Comparison of ENCODE assay signal across 7 mouse cellular contexts in genomic region chr4:94613972-94614626, GRCm38 (mm10). TPM values are rescaled to one million over a fixed set of nuclear protein-coding genes. Genes with fewer than 3 reads are reported as not detected.
DNase-seq lines count a peak whose midpoint lies in the region; ATAC-seq lines count a peak whose summit lies in the region.

Gene Ift74 (plus strand): TSS chr4:94614491.

- H3K4me3 ChIP-seq in intestine, embryonic 15.5 days (replicated peaks), result peak within 1 kb of the TSS; percentile 67
- H3K4me3 ChIP-seq in midbrain, embryonic 10.5 days, result peak within 1 kb of the TSS; percentile 74

- H3K27me3 ChIP-seq in intestine, embryonic 15.5 days (replicated peaks), result no peaks in the 10 kb centered on the region
- no peaks in the 10 kb centered on the region for H3K27me3 ChIP-seq in midbrain, embryonic 10.5 days (ENCODE audit: low read depth, poor library complexity, severe bottlenecking)

- intact Hi-C loops in gastrocnemius, postnatal 36 days (cut with DNase I), result no loop called here
- intact Hi-C loops in left cerebral cortex, postnatal 25 days (cut with DNase I), result loop anchor here (1.0 kb wide), 1 partner anchor 11 kb away; the partner anchor contains the start of gene Plaa

- H3K27ac ChIP-seq in intestine, embryonic 15.5 days, result peak within 1 kb of the TSS; percentile 73
- H3K27ac ChIP-seq in midbrain, embryonic 10.5 days (replicated peaks), result peak within 1 kb of the TSS; percentile 91

- peak within 1 kb of the TSS; percentile 73 for H3K4me2 ChIP-seq in intestine, embryonic 15.5 days (replicated peaks)

- peak; percentile 100 for ATAC-seq in intestine, embryonic 15.5 days

- no peaks in the 10 kb centered on the region for H3K36me3 ChIP-seq in intestine, embryonic 15.5 days
- peaks cover 4% of the 10 kb centered on the region; the same call in 1 of the 2 replicates for H3K36me3 ChIP-seq in midbrain, embryonic 10.5 days

- no peaks in the 10 kb centered on the region for H3K4me1 ChIP-seq in intestine, embryonic 15.5 days (replicated peaks)
- H3K4me1 ChIP-seq in midbrain, embryonic 10.5 days, result peaks cover 24% of the 10 kb centered on the region

- H3K9ac ChIP-seq in intestine, embryonic 15.5 days, result peak within 1 kb of the TSS; percentile 62

- DNase-seq in adrenal gland, adult 2 months, result peak; percentile 95
- DNase-seq in embryo, embryonic 11.5 days (ENCODE audit: low read depth, low spot score), result peak; percentile 94
- DNase-seq in gastrocnemius, postnatal 36 days, result peak; percentile 73 to 91
- peak; percentile 93 to 98 for DNase-seq in left cerebral cortex, postnatal 25 days (ENCODE audit: low spot score in 2 of 2)
- DNase-seq in midbrain, embryonic 10.5 days (ENCODE audit: low spot score), result peak; percentile 97
- DNase-seq in right cerebral cortex, postnatal 4 days, result peak; percentile 93

- 2% methylated on average over 29 of the region's 29 CpGs for WGBS in intestine, embryonic 15.5 days
- WGBS in midbrain, embryonic 10.5 days, result 2% methylated on average over 29 of the region's 29 CpGs

- no peaks in the 10 kb centered on the region for H3K9me3 ChIP-seq in intestine, embryonic 15.5 days
- H3K9me3 ChIP-seq in midbrain, embryonic 10.5 days (replicated peaks), result no peaks in the 10 kb centered on the region

RNA-seq across cellular contexts. Expression of gene Ift74, which starts in this region (rescaled TPM):
- 10 to 100 TPM; 13.4 to 18.8 TPM for total RNA-seq in adrenal gland, adult 2 months (2021)
- polyA plus RNA-seq in adrenal gland, adult 2 months (2012; rRNA removed), result 0.55 and 0.57 TPM in 2 replicates
- total RNA-seq in gastrocnemius, postnatal 36 days (2021), result 1 to 10 TPM; 6.1 TPM
- 18.0 and 23.4 TPM in 2 replicates for polyA plus RNA-seq in intestine, embryonic 15.5 days (2015; fragmentation: Nextera tagmentation; extraction: Ambion mirVana)
- 10 to 100 TPM; 22.4 to 26.6 TPM for total RNA-seq in left cerebral cortex, postnatal 25 days (2021)
- 59.6 and 65.4 TPM in 2 replicates for polyA plus RNA-seq in midbrain, embryonic 10.5 days (2016; fragmentation: Nextera tagmentation; extraction: Ambion mirVana)

Comparison
In these comparisons a context has a peak if more than half of its experiments do, and no peak if none do; other contexts are left out.
1. Peak in every context shown above with its lines: DNase-seq, ATAC-seq, H3K4me3 ChIP-seq and H3K27ac ChIP-seq.
2. RNA of gene Ift74 (polyA plus RNA-seq): 59.6 to 65.4 TPM in midbrain, embryonic 10.5 days and 18.0 to 23.4 TPM in intestine, embryonic 15.5 days; 0.55 to 0.57 TPM in adrenal gland, adult 2 months; every median in the first group is over 10 times any median in the second.